Mouse (Mus musculus) granulocyte monocyte progenitor cell, adult 5-6 weeks (primary cell): ENCODE results near the gene Cmtm6. TPM values are rescaled to one million over a fixed set of nuclear protein-coding genes. Genes with fewer than 3 reads are reported as not detected.

Experiments used
- ATAC-seq: replicated peaks from 2 replicates; pipeline ENCODE4 v1.8.0; 2016; ENCODE audit warnings: mild to moderate bottlenecking, moderate TSS enrichment, inconsistent platforms; ENCODE audit not compliant: poor library complexity, severe bottlenecking
- total RNA-seq, 2 experiments: library from RNA; stranded (forward) in 1 of 2; stranded (reverse) in 1 of 2; fragments of 200-712, 200-1000 nt in 1 of 2; fragments of >200 nt in 1 of 2; fragmentation: Nextera tagmentation in 1 of 2; gene quantifications; 2 replicates each; pipeline ENCODE4 v1.2.3; 2014 to 2017

Cmtm6 gene
- total RNA-seq, 2 experiments from 2014 or later, result 30.5 to 50.0 TPM

DNA sequence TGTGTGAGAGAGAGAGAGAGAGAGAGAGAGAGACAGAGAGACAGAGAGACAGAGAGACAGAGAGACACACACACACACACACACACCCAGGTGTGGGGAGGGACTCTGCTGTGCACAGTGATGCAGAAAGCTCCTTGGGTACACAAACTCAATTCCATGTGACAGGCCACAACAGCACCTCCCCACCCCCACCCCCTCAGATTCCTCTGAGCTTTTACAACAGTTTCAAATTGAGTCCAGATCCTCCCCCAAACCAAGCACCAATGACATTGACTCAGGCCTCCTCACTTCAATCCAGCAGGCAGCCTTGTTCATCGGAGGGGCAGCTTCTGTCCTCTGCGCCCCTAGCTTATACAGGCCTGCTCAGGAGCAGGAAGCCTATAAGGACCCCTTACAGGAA lies 36.6 kb downstream of the Cmtm6 start:
- ATAC-seq, result no peak

DNA sequence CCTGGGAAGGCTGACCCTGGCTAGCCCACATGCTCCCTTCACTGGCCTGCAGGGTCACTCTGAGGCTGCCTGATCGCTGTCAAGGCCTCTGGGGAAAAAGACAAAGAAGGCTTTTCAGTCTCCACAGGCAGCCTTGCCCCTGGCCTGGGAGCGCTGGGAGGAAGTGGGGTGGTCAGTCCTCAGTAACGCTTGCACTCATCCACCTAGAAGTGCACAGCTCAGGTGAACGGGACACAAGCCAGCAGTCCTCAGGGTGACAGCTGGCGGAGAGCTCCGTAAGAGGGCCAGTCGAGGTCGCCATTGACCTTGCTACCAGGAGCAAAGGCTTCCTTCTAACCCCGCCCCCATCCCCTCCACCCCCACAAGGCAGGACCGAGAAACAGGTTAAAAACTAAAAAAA lies 37.1 kb downstream of the Cmtm6 start:
- ATAC-seq, result no peak

DNA sequence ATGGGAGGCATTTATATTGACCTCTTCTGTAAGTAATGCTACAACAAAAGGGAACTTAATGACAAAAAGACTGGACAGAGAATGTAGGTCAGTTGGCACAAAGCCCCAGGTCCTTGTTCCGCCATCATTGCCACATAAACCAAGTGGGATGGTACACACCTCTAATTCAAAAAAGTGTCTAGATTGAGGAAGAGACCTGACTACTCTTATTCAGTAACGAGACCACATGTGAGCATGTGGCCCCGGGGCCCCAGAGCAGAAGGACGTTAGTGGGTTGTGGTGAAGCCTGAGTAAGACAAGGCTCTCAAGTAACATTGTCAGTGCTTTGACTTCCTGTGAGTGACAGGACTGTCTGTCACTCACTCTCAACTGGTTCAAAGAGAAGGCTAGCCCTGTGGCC lies 39.3 kb downstream of the Cmtm6 start:
- peak; percentile 84 for ATAC-seq

DNA sequence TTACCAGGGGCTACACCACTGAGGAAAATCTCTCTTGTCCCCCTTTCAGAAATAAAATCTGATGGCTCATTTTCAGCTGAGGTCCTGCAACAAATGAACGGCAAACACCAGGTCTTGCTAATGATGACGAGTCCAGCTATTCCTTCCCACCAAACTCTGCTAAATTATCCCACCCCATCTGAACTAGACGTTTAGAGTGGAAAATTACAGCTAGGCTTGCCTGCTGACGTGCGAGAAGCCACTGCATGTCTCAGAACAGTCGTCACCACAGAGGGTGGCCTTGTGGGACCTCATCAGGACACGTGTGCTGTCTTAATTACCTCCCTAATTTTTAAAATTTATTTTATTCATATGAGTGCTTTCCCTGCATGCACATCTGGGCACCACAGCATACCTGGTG lies 40.6 kb downstream of the Cmtm6 start:
- no peak for ATAC-seq

DNA sequence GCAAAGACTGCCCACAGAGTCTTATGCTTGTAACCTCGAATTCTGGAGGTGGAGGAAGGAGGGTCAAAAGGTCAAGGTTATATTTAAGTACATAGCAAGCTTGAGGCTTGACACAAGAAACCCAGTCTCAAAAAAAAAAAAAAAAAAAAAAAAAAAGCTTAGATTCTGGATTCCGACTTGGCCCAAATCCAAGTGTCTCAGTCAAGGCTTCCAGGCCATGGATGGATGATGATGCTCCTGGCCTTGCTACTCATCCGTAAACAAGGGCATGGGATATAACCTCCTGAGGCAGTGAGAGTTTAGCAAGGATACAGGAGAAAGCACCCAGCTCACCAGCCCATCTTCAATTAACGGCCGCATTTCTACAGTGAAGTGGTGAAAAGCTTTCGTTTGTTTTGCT lies 43.7 kb downstream of the Cmtm6 start:
- no peak for ATAC-seq

DNA sequence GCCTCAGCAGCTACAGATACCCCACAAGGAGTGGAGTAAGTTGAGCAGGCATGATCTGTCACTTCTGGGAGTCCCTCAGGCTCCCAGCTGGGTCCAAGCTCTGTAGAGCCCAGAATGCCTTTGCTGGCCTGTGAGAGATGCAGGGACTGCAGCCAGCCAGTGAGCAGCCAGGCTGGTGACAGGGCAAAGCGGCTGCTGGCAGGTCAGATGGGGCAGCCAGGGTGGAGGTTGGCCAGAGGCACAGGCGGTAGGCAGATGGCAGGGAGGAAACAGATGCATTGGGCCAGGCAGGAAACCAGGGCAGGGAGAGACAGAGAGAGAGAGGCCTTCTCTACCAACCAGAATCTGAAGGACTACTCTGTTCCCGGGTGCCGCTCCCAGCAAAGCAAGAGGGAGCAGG lies 44.4 kb downstream of the Cmtm6 start:
- peak; percentile 67 for ATAC-seq

DNA sequence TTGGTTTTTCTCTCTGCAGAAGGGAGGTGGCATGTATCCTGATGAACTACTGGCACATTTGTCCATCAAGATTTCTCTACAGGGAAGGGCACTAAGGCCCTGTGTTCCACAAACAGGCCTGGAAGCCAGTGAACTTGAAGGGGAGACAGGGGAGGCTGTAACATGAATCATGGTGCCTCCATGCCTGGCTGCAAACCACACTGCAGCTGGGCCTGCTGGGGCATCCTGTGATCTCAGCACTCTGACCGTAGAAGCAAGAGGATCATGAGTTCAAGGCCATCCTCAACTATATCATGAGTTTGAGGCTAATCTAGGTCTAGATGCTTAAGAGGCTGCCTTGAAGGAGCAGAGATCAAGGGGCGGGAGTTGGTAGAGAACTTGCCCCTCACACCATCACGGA lies 45.4 kb downstream of the Cmtm6 start:
- ATAC-seq, result no peak

DNA sequence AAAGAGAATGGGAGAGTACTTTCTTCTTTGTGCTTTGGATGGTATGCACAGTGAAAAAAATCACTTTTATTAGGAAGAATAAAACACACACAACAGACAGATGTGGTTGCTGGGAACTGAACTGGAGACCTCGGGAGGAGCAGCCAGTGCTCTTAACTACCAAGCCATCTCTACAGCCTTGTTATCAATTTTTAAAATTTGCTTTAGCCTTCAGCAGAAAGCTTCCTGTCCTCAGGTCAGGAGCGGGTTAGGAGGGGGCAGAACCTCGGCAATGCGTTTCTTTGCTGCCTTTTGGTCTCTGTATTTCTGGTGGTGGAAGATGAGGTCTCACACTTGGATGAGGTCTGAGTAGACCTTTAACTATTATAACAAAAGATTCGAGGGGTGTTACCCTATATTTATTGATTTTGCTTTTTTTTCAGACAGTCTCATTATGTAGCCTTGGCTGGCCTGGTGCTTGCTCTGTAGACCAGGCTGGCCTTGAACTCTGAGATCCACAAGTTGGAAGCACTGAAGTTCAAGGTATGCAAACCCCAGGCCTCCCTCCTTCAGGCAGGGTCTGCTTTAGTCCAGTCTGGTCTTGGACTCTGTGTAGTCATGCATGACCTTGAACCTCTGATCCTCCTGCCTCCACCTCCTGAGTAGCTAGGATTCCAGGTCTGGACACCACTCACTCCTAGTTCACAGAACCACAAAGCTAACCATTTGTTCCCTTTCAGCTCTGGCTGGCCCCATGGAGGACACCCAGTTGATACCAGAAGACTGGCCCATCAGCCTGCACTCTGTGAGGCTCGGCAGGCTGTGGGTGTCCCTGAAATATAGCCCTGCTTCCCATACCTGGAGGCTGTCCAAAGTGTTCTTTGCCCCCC lies 46.5 kb downstream of the Cmtm6 start:
- no peak for ATAC-seq

DNA sequence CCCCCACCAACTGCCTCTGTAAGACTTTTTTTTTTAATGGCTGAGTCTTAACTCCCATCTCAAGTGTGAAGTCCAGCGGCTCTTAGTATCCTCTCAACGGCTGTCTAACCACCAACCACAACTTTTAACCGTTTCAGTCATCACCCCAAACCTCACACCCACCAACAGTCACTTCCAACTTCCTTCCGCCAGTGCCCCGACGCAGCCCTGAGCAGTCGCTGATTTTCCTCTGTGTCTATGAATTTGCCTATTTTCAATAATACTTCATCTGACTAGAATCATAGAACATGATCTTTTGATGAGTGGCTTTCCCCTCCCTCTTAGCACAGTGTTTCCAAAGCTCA lies 47.1 kb downstream of the Cmtm6 start:
- ATAC-seq, result peak; percentile 43

DNA sequence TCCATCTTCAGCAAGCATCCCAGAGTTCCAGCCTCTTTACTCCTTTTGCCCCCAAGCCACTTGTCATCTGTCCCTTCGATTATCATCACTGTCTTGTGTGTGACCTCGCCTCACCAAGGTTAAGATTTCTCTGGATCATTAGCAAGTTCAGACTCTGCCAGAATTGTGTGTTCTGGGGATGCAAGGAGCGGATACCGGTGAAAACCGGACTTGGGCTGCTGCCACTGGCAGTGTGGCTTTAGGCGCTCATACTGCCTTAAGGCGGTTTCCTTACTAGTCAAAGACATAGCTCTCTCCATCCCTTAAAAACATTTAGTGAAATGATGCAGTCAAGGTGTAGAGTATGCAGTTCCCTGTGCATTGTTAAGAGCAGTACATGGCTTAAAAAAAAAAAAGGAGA lies 48.0 kb downstream of the Cmtm6 start:
- ATAC-seq, result no peak

DNA sequence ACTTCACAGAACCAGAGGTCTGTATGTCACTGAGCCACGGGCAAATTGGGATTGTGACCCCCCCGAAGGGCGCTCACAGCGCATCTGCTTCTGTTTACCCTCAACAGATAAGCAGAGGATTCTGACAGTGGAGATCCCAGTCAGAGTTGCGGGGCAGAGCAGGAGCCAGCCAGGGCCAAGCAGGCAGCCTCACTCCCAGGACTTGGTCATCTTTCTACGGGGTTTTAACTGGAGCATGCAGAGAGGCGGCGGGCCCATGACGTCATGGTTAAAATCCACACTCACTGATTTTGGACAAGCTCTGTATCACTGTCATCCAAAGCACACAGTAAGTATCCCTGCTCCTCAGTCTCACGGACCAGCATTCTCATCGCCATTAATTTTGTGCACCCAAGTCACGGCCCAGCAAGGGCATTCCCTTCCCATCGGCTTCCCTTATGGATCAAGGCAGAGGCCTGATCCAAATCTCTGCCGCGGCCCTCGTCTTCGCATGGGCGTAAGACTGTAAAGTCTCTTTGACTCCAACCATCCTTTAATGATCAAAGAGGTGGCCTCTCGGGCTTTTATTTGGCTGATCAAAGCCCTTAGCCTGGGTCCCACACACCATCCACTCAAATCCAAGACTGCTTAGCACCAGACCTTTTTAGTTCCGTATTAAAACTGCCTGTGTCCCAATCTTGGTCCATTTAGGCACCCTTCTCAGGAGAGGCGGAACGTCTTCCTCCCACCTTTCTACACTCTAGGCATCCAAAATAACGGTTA lies 49.2 kb downstream of the Cmtm6 start:
- no peak for ATAC-seq

DNA sequence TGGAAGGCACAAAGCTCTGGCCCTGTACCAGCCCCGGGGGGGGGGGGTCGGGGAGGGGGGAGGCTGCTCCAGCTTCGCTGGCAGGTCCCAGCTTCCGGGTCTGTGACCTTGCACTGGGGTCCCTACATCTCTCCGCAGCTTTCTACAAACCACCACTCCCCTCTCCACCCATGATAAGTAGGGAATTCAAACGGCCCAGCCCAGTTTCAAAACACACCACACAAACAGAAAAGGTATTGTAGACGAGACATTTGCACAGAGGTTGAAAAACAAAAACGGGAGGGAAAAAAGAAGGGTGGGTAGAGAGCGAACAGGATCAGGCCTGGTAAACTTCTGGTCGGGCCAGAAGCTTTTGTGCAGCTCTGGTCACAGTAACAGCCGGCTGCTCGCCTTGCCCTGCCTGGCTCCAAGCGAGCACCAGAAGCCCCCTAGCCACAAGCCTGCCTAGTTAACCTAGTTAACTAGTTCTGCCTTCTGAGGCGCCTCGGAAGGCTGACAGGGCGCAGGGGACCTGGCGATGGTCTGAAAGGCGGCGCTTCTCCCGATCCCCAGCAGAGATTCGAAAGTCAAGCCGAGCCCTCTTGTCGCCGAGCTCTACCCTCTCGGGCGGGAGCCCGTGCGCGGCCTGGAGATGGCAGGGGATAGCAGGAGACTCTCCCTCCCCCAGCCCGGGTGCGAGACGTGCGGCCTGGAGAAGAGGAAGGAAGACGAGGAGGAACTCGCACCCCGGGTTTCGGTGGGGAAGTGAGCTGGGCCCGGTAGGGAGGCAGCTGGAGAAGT lies 50.0 kb downstream of the Cmtm6 start:
- peak; percentile 56 for ATAC-seq

DNA sequence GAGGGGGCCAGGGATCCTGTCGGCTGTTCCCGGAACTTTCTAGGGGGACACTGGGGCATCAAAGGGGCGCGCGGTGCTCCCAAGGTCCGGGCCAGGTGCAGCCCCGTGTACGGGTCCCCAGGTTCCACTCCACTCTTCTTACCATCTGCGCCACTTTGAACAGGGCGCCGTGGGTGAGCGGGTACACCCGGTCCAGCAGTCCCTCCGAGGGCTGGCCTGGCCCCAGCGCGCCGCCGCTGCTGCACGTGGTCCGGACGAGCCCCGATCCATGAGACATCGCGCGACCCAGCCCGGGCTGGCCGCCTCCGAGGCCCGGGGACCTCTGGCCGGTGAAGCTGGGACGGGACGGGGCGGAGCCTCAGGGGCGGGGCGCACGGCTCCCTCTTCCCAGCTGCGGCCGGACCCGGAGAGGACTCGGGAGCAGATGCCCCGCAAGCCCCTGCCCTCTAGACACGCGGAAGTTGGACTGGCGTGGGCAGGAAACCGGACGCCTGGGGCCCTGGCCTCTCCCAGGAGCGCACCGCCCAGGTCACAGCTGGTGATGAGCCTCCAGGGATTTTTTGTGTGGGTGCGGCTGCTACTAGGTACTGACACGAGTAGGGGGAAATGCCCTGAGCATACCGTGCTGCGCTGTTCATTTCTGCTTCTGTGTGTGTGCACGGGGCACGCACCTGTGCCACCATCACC lies 50.8 kb downstream of the Cmtm6 start, which contains the start of gene Cmtm7:
Cmtm7 (minus strand) TSS at position 331 of the 687 bp plus-strand sequence.
- ATAC-seq, result peak; percentile 60

DNA sequence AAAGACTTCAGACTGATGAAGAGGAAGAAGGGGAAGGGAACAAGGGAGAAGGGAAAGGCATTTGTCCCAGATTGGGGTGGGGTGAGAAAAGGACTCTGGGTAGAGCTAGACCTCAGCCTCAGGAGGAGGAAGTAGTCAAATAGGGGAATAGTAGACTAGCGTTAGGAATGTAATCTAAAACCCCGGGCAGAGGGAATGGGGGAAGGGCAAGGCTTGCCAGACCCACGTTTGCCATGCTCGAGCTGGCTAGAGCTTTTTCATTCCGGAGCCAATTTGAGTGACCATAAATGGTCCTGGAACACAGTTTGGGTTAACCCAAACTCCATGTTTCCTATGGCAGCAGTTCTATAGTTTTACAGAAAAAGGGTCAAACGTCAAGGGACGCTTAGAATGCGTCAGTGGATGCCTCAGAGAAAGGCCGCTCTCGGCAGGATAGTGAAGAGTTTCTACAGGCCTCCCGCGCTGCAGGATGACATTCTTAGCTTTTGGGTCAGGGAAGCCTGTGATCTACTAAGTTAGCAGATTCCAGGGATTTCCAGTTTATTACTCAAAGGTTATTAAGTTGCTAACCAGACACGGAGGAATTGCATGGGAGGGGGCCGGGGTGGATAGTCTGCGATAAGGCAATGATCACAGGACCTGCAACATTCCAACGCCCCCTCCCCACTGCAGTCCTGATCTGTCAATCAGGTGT lies 54.7 kb downstream of the Cmtm6 start:
- ATAC-seq, result 0 out of 2 replicates have a peak, but pooled peaks have one; percentile 9

DNA sequence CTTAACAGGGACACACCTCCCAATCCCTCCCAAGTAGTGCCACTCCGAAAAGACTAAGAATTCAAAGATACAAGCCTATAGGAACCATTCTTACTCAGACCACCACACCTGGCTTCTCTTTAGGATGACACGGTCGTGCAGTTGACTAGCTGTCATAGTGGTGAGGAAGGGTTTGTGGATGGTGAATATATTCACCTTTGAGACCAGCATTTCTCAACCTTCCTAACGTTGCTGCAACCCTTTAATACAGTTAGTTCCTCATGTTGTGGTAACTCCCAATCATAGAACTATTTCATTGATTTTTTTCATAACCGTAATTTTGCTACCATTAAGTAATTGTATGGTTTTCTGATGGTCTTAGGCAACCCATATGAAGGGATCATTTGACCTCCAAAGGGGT lies 56.2 kb downstream of the Cmtm6 start:
- ATAC-seq, result peak; percentile 68

DNA sequence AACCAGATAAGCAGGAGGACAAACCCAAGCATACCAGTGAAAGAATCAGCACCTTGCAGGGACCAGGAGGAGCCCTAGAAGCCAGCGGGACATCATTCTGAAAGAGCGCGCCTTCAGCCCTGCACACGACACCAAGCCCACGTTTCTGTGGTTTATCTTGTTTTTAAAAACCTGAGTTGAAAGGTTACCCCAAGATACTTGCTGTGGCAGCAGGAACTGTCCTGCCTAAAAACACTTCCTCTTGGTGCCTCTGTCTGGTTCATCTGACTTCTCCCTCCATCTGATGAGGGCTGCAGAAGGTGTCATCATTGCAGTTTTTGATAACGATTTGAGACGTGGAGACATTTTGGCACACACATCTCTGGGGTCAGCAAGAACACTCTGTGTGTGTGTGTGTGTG lies 56.8 kb downstream of the Cmtm6 start:
- ATAC-seq, result peak; percentile 68

DNA sequence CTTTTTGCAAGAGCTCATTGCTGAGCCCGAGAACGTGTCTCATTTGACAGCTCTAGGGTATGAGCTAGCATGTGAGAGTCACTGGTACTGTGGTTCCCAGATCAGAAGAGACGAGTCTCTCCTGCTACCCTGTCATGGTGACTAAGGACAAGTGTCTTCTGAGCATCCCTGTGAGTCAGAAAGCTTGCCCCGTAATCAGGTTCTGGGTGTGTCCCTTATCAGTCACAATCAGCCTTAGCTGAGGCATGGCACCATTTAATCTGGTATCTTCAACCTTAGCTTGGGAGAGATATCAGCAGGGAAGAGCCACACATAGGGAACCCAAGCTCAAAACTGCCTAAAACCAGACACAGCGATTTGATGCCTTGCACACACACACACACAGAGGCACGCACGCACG lies 57.8 kb downstream of the Cmtm6 start:
- no peak for ATAC-seq

DNA sequence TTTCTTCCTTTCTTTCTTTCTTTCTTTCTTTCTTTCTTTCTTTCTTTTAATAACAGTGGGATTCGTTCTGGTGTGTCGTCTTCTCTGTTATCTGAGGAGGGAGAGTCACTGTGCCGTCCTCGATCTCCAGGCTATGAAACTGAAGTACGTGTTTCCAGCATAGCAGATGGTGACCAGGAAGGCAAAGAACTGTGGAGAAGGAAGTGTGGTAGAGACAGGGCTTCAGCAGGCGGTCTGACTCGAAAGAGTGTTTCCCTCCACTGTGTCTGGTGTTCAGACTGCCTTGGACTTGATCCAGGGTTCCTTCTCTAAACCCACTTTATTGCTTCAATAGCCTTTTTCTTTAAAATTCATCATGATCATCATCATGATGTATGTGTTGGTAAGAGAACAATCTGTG lies 58.6 kb downstream of the Cmtm6 start:
- ATAC-seq, result peak; percentile 10; the same call in 1 of the 2 replicates

DNA sequence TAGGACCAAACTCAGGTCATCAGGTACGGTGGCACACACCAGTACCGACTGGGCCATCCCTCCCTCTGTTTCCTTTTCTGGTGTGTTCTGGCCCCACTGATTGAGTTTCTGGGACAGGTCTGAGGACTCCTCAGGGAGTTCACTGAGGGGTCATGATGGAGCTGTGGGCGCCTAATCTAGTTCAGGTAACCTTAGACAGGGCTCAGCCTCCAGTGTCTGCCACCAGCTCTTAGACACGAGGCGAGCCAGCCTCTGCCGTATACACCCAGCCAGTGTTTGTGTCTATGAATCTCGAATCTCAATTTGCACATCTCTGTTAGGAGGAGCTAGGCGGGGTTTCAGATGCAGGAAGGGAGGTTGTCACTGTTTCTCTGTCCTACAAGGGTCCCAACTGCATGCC lies 59.1 kb downstream of the Cmtm6 start:
- ATAC-seq, result no peak
